In genomic region chr9:109081749-109082123, GRCm38 (mm10) we compare ENCODE assay signal across 8 mouse cellular contexts. TPM values are rescaled to one million over a fixed set of nuclear protein-coding genes. Genes with fewer than 3 reads are reported as not detected.
DNase-seq lines count a peak whose midpoint lies in the region; ATAC-seq and TF ChIP-seq lines count a peak whose summit lies in the region.

No protein-coding gene starts in this region.

- H3K4me2 ChIP-seq in embryonic facial prominence, embryonic 11.5 days (ENCODE audit: low read depth, low read length), result peak overlapping the region; percentile 74
- peak overlapping the region; percentile 89 for H3K4me2 ChIP-seq in neural tube, embryonic 12.5 days (replicated peaks)

- peak; percentile 51; the same call in 1 of the 2 replicates for ATAC-seq in embryonic facial prominence, embryonic 11.5 days (replicated peaks; ENCODE audit: insufficient number of reproducible peaks, low FRiP score, low TSS enrichment, low read depth)
- ATAC-seq in inflammation-experienced regulatory T-cells, adult 6 months, result peak; percentile 4
- peak; percentile 14; the same call in 1 of the 2 replicates for ATAC-seq in neural tube, embryonic 12.5 days (ENCODE audit: low FRiP score, low read depth)
- ATAC-seq in granulocyte monocyte progenitor cell, adult 5-6 weeks (replicated peaks; ENCODE audit: poor library complexity, severe bottlenecking), result no peak

- H3K9ac ChIP-seq in embryonic facial prominence, embryonic 11.5 days (replicated peaks; ENCODE audit: low read length), result peak overlapping the region; percentile 80
- H3K9ac ChIP-seq in neural tube, embryonic 12.5 days, result peak overlapping the region; percentile 87

- no peaks in the 10 kb centered on the region for H3K27me3 ChIP-seq in embryonic facial prominence, embryonic 11.5 days (ENCODE audit: control insufficient read depth, insufficient read depth, low read length)
- no peaks in the 10 kb centered on the region for H3K27me3 ChIP-seq in neural tube, embryonic 12.5 days (replicated peaks)

- no peaks in the 10 kb centered on the region for H3K4me1 ChIP-seq in embryonic facial prominence, embryonic 11.5 days (ENCODE audit: control insufficient read depth, insufficient read depth, low read length)
- H3K4me1 ChIP-seq in neural tube, embryonic 12.5 days, result peaks cover 26% of the 10 kb centered on the region

- WGBS in embryonic facial prominence, embryonic 11.5 days, result 8% methylated on average over 11 of the region's 11 CpGs
- 8% methylated on average over 11 of the region's 11 CpGs for WGBS in neural tube, embryonic 12.5 days

- no peak for TF ChIP-seq CTCF in layer of hippocampus, adult 2 months (conservative IDR thresholded peaks at IDR 0.05)

- H3K9me3 ChIP-seq in embryonic facial prominence, embryonic 11.5 days (replicated peaks; ENCODE audit: control insufficient read depth, low read length), result no peaks in the 10 kb centered on the region
- H3K9me3 ChIP-seq in neural tube, embryonic 12.5 days, result no peaks in the 10 kb centered on the region

- peak overlapping the region; percentile 89 for H3K27ac ChIP-seq in layer of hippocampus, adult 2 months
- H3K27ac ChIP-seq in embryonic facial prominence, embryonic 11.5 days (replicated peaks; ENCODE audit: low read depth, low read length), result 0 out of 2 replicates have a peak overlapping the region, but pooled peaks have one; percentile 15
- H3K27ac ChIP-seq in neural tube, embryonic 12.5 days, result peak overlapping the region; percentile 37; the same call in 1 of the 2 replicates

- H3K4me3 ChIP-seq in layer of hippocampus, adult 2 months, result peak overlapping the region; percentile 88
- peak overlapping the region; percentile 80 for H3K4me3 ChIP-seq in embryonic facial prominence, embryonic 11.5 days (ENCODE audit: low read depth, low read length)
- H3K4me3 ChIP-seq in neural tube, embryonic 12.5 days, result peak overlapping the region; percentile 84

- no peak for DNase-seq in layer of hippocampus, adult 2 months (ENCODE audit: low spot score in 2 of 2)
- no peak for DNase-seq in layer of hippocampus, postnatal 36 days
- DNase-seq in embryonic facial prominence, embryonic 11.5 days (ENCODE audit: low spot score), result no peak
- no peak for DNase-seq in left cerebral cortex, adult 9 months (ENCODE audit: low spot score in 2 of 2)
- DNase-seq in adrenal gland, postnatal 4 days (ENCODE audit: low spot score in 2 of 2), result no peak

- H3K36me3 ChIP-seq in embryonic facial prominence, embryonic 11.5 days (replicated peaks; ENCODE audit: control insufficient read depth, insufficient read depth, low read depth, low read length), result peaks cover 6% of the 10 kb centered on the region
- peaks cover 22% of the 10 kb centered on the region for H3K36me3 ChIP-seq in neural tube, embryonic 12.5 days

RNA-seq across cellular contexts. Expression of gene Ccdc51, which starts 0.6 kb away (rescaled TPM):
- total RNA-seq in layer of hippocampus, adult 2 months (2021), result 1 to 10 TPM; 7.6 to 8.1 TPM
- total RNA-seq in layer of hippocampus, postnatal 36 days (2021), result 1 to 10 TPM; 8.5 to 9.1 TPM
- 13.3 and 15.3 TPM in 2 replicates for polyA plus RNA-seq in embryonic facial prominence, embryonic 11.5 days (2014; fragmentation: Nextera tagmentation; extraction: Ambion mirVana)
- polyA plus RNA-seq in inflammation-experienced regulatory T-cells, adult 6 months (2017; shearing (Covaris generic)), result 10 to 100 TPM; 12.1 to 15.5 (median 12.3) TPM
- polyA plus RNA-seq in neural tube, embryonic 12.5 days (2016; fragmentation: Nextera tagmentation; extraction: Ambion mirVana), result 14.5 and 15.0 TPM in 2 replicates
- total RNA-seq in granulocyte monocyte progenitor cell, adult 5-6 weeks (2014; fragmentation: Nextera tagmentation), result 8.3 and 9.6 TPM in 2 replicates
- 11.6 and 18.0 TPM in 2 replicates for total RNA-seq in granulocyte monocyte progenitor cell, adult 5-6 weeks (2017)
- total RNA-seq in adrenal gland, postnatal 4 days (2021), result 10 to 100 TPM; 17.3 to 18.5 TPM

RNA-seq across cellular contexts. Expression of gene Tma7, which starts 0.7 kb away (rescaled TPM):
- 100 to 1,000 TPM; 295 to 309 TPM for total RNA-seq in layer of hippocampus, adult 2 months (2021)
- total RNA-seq in layer of hippocampus, postnatal 36 days (2021), result 100 to 1,000 TPM; 303 to 338 TPM
- polyA plus RNA-seq in embryonic facial prominence, embryonic 11.5 days (2014; fragmentation: Nextera tagmentation; extraction: Ambion mirVana), result 880 and 898 TPM in 2 replicates
- polyA plus RNA-seq in inflammation-experienced regulatory T-cells, adult 6 months (2017; shearing (Covaris generic)), result 100 to 1,000 TPM; 763 to 998 (median 907) TPM
- 739 and 773 TPM in 2 replicates for polyA plus RNA-seq in neural tube, embryonic 12.5 days (2016; fragmentation: Nextera tagmentation; extraction: Ambion mirVana)
- 391 and 511 TPM in 2 replicates for total RNA-seq in granulocyte monocyte progenitor cell, adult 5-6 weeks (2014; fragmentation: Nextera tagmentation)
- 153 and 178 TPM in 2 replicates for total RNA-seq in granulocyte monocyte progenitor cell, adult 5-6 weeks (2017)
- total RNA-seq in adrenal gland, postnatal 4 days (2021), result 100 to 1,000 TPM; 375 to 399 TPM

RNA-seq across cellular contexts. Expression of gene Atrip, which starts 7.8 kb away (rescaled TPM):
- 10 to 100 TPM; 25.0 to 31.9 TPM for total RNA-seq in layer of hippocampus, adult 2 months (2021)
- total RNA-seq in layer of hippocampus, postnatal 36 days (2021), result 10 to 100 TPM; 28.1 to 31.0 TPM
- 26.3 and 27.2 TPM in 2 replicates for polyA plus RNA-seq in embryonic facial prominence, embryonic 11.5 days (2014; fragmentation: Nextera tagmentation; extraction: Ambion mirVana)
- polyA plus RNA-seq in inflammation-experienced regulatory T-cells, adult 6 months (2017; shearing (Covaris generic)), result 10 to 100 TPM; 19.2 to 28.2 (median 24.9) TPM
- polyA plus RNA-seq in neural tube, embryonic 12.5 days (2016; fragmentation: Nextera tagmentation; extraction: Ambion mirVana), result 29.8 and 30.1 TPM in 2 replicates
- 13.5 and 26.7 TPM in 2 replicates for total RNA-seq in granulocyte monocyte progenitor cell, adult 5-6 weeks (2014; fragmentation: Nextera tagmentation)
- total RNA-seq in granulocyte monocyte progenitor cell, adult 5-6 weeks (2017), result 22.2 and 30.6 TPM in 2 replicates
- 10 to 100 TPM; 20.7 to 21.3 TPM for total RNA-seq in adrenal gland, postnatal 4 days (2021)

RNA-seq across cellular contexts. Expression of gene Plxnb1, which starts 13.5 kb away (rescaled TPM):
- total RNA-seq in layer of hippocampus, adult 2 months (2021), result 10 to 100 TPM; 84.4 to 92.7 TPM
- total RNA-seq in layer of hippocampus, postnatal 36 days (2021), result 10 to 100 TPM; 79.7 to 88.6 TPM
- polyA plus RNA-seq in embryonic facial prominence, embryonic 11.5 days (2014; fragmentation: Nextera tagmentation; extraction: Ambion mirVana), result 9.6 and 10.1 TPM in 2 replicates
- 1 to 10 TPM; 1.1 to 1.5 (median 1.1) TPM for polyA plus RNA-seq in inflammation-experienced regulatory T-cells, adult 6 months (2017; shearing (Covaris generic))
- 33.3 and 38.3 TPM in 2 replicates for polyA plus RNA-seq in neural tube, embryonic 12.5 days (2016; fragmentation: Nextera tagmentation; extraction: Ambion mirVana)
- total RNA-seq in granulocyte monocyte progenitor cell, adult 5-6 weeks (2014; fragmentation: Nextera tagmentation), result not detected in 2 replicates
- total RNA-seq in granulocyte monocyte progenitor cell, adult 5-6 weeks (2017), result not detected in 2 replicates
- total RNA-seq in adrenal gland, postnatal 4 days (2021), result 100 to 1,000 TPM; 152 to 161 TPM

RNA-seq across cellular contexts. Expression of gene Trex1, which starts 22.2 kb away (rescaled TPM):
- total RNA-seq in layer of hippocampus, adult 2 months (2021), result 10 to 100 TPM; 12.9 to 15.4 TPM
- total RNA-seq in layer of hippocampus, postnatal 36 days (2021), result 10 to 100 TPM; 15.6 to 17.2 TPM
- 4.5 and 7.8 TPM in 2 replicates for polyA plus RNA-seq in embryonic facial prominence, embryonic 11.5 days (2014; fragmentation: Nextera tagmentation; extraction: Ambion mirVana)
- polyA plus RNA-seq in inflammation-experienced regulatory T-cells, adult 6 months (2017; shearing (Covaris generic)), result 10 to 100 TPM; 42.7 to 50.3 (median 49.9) TPM
- polyA plus RNA-seq in neural tube, embryonic 12.5 days (2016; fragmentation: Nextera tagmentation; extraction: Ambion mirVana), result 8.9 and 10.6 TPM in 2 replicates
- total RNA-seq in granulocyte monocyte progenitor cell, adult 5-6 weeks (2014; fragmentation: Nextera tagmentation), result 23.5 and 32.3 TPM in 2 replicates
- 17.1 and 17.8 TPM in 2 replicates for total RNA-seq in granulocyte monocyte progenitor cell, adult 5-6 weeks (2017)
- 10 to 100 TPM; 21.6 to 23.6 TPM for total RNA-seq in adrenal gland, postnatal 4 days (2021)

Comparison
In these comparisons a context has a peak if more than half of its experiments do, and no peak if none do; other contexts are left out.
1. H3K27ac ChIP-seq: peak in every context shown above with its lines; median percentile 89 in layer of hippocampus, adult 2 months; 37 in neural tube, embryonic 12.5 days; 15 in embryonic facial prominence, embryonic 11.5 days.